Mouse (Mus musculus) embryo, embryonic 9.5 days (tissue): ENCODE results near the gene Ifna6.
"Not testable (repeated sequence)": the region's sequence is repeated elsewhere in the genome, so short reads cannot be mapped to it uniquely, and the experiment has no call there.

ENCODE experiments used
- DNase-seq: peaks from one replicate; pipeline ENCODE4 v3.0.0-alpha.2; 2017; ENCODE audit errors: extremely low spot score

Gene Ifna6

GRCm38 (mm10) chr4:88827116-88827515 lies at the start of gene Ifna6:
Gene Ifna6 (plus strand): TSS chr4:88827416.
- not testable (repeated sequence) for DNase-seq

GRCm38 (mm10) chr4:88779550-88779949 lies 47.7 kb upstream of the Ifna6 start, which contains the start of gene Gm13272:
Gene Gm13272 (plus strand): TSS chr4:88779850.
- DNase-seq: not testable (repeated sequence)

GRCm38 (mm10) chr4:88780320-88780719 lies 46.9 kb upstream of the Ifna6 start:
- DNase-seq: not testable (repeated sequence)

- DNase-seq: not testable (repeated sequence)
These were observed 45.4 kb upstream of the Ifna6 start, which contains the start of gene Ifnz for GRCm38 (mm10) chr4:88781831-88782230. Gene Ifnz (plus strand): TSS chr4:88782131.

GRCm38 (mm10) chr4:88782335-88782734 lies 44.9 kb upstream of the Ifna6 start:
- not testable (repeated sequence) for DNase-seq

- not testable (repeated sequence) for DNase-seq
These were observed 41.8 kb upstream of the Ifna6 start, which contains the start of gene Gm13276 for GRCm38 (mm10) chr4:88785409-88785808. Gene Gm13276 (plus strand): TSS chr4:88785709.

GRCm38 (mm10) chr4:88788402-88788801 lies 38.8 kb upstream of the Ifna6 start, which contains the start of gene Gm13277:
Gene Gm13277 (plus strand): TSS chr4:88788632.
- DNase-seq: not testable (repeated sequence)

- DNase-seq: not testable (repeated sequence)
These were observed 36.0 kb upstream of the Ifna6 start, which contains the start of gene Gm13278 for GRCm38 (mm10) chr4:88791250-88791649. Gene Gm13278 (plus strand): TSS chr4:88791550.

- DNase-seq: not testable (repeated sequence)
These were observed 33.1 kb upstream of the Ifna6 start, which contains the start of gene Gm13275 for GRCm38 (mm10) chr4:88793936-88794675. Gene Gm13275 (plus strand): TSS chr4:88794487.

- not testable (repeated sequence) for DNase-seq
These were observed 30.1 kb upstream of the Ifna6 start, which contains the start of gene Gm13279 for GRCm38 (mm10) chr4:88797097-88797496. Gene Gm13279 (plus strand): TSS chr4:88797397.

GRCm38 (mm10) chr4:88799365-88799764 lies 27.9 kb upstream of the Ifna6 start, which contains the start of gene Gm13285:
Gene Gm13285 (plus strand): TSS chr4:88799665.
- DNase-seq: not testable (repeated sequence)

- DNase-seq: not testable (repeated sequence)
These were observed 24.3 kb upstream of the Ifna6 start, which contains the start of gene Gm13287 for GRCm38 (mm10) chr4:88802954-88803353. Gene Gm13287 (plus strand): TSS chr4:88803254.

GRCm38 (mm10) chr4:88805231-88805630 lies 22.0 kb upstream of the Ifna6 start, which contains the start of gene Gm13288:
Gene Gm13288 (plus strand): TSS chr4:88805531.
- not testable (repeated sequence) for DNase-seq

GRCm38 (mm10) chr4:88805761-88806160 lies 21.5 kb upstream of the Ifna6 start:
- not testable (repeated sequence) for DNase-seq

- DNase-seq: no peak
These were observed 11.3 kb upstream of the Ifna6 start, which contains the start of gene Ifna7 for GRCm38 (mm10) chr4:88815928-88816327. Gene Ifna7 (plus strand): TSS chr4:88816228.

- no peak for DNase-seq
These were observed 7.6 kb upstream of the Ifna6 start, which contains the start of gene Ifna11 for GRCm38 (mm10) chr4:88819659-88820058. Gene Ifna11 (plus strand): TSS chr4:88819959.

- no peak for DNase-seq
These were observed 4.2 kb upstream of the Ifna6 start for GRCm38 (mm10) chr4:88822995-88823394.

- no peak for DNase-seq
These were observed 3.3 kb downstream of the Ifna6 start for GRCm38 (mm10) chr4:88830523-88830922.

- DNase-seq: not testable (repeated sequence)
These were observed 8.0 kb downstream of the Ifna6 start, which contains the start of gene Ifna5 for GRCm38 (mm10) chr4:88835225-88835624. Gene Ifna5 (plus strand): TSS chr4:88835525.

- DNase-seq: no peak
These were observed 11.6 kb downstream of the Ifna6 start for GRCm38 (mm10) chr4:88838828-88839227.

- no peak for DNase-seq
These were observed 12.8 kb downstream of the Ifna6 start for GRCm38 (mm10) chr4:88840058-88840457.

- DNase-seq: no peak
These were observed 14.3 kb downstream of the Ifna6 start, which contains the start of gene Ifna4 for GRCm38 (mm10) chr4:88841438-88841911. Gene Ifna4 (plus strand): TSS chr4:88841861.
